In the genomic region with DNA sequence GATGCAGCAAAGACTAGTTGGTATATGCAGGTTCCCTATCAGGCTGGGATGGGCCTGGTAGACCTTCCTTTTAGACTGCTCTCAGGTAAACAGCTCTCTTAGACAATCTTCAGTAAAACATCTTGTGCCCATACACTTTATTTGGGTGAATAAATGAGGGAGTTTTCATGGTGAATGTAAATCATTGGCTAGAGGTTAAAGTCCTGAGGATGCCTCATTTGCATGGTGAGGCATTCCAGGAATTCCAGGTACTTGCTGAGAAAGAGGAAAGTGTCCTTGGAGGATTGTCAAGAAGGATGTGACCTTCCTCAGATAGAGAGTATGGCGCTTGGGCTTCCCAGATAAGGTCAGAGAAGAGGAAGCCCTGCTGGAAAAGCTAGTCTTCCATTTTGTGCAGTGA, we compare ENCODE assay signal across 29 mouse cellular contexts.
A peak's percentile ranks its signal among the peaks of the same experiment; 100 is the strongest.
DNase-seq lines count a peak whose midpoint lies in the region; ATAC-seq and TF ChIP-seq lines count a peak whose summit lies in the region.
"Had no signal": no experiment of that assay in that cellular context is flagged by ENCODE, and none has a peak within 500 bp of the region (broad histone marks: within the 10 kb centered on the region; RNA-seq: fewer than 3 reads in every experiment).

No protein-coding gene starts in this region.

- no peak for TF ChIP-seq CTCF in forebrain, postnatal 0 days (IDR thresholded peaks at IDR 0.05; ENCODE audit: low read depth)

- no peak overlapping the region for H3K4me3 ChIP-seq in kidney, embryonic 15.5 days (replicated peaks)
- no peak overlapping the region for H3K4me3 ChIP-seq in forebrain, postnatal 0 days (ENCODE audit: low read depth, low read length)
- H3K4me3 ChIP-seq: embryonic facial prominence, embryonic 10.5 days; embryonic facial prominence, embryonic 13.5 days; erythroblast, embryonic 14.5 days; forebrain, embryonic 12.5 days; forebrain, embryonic 15.5 days; hindbrain, embryonic 10.5 days; hindbrain, embryonic 13.5 days had no signal

- WGBS in kidney, embryonic 15.5 days: 88% methylated on average over 1 of the region's 1 CpGs
- 88% methylated on average over 1 of the region's 1 CpGs for WGBS in forebrain, postnatal 0 days

- peak; percentile 6 for DNase-seq in kidney, adult 11 months
- DNase-seq in kidney, adult 8-10 months: peak; percentile 11 to 38
- DNase-seq in kidney, postnatal 25 days: no peak
- DNase-seq in ES-CJ7 (ENCODE audit: low read depth, low spot score): peak; percentile 49
- peak; percentile 0 for DNase-seq in kidney, postnatal 14 days
- DNase-seq in forebrain, postnatal 0 days: no peak
- no peak for DNase-seq in heart, postnatal 36 days
- DNase-seq: adrenal gland, adult 8-10 months; adrenal gland, postnatal 25 days; cerebellum, adult 11-12 months; cerebellum, adult 8-10 months; cerebellum, postnatal 10 days; cerebellum, postnatal 36 days; embryo, embryonic 11 days; gastrocnemius, postnatal 14 days; heart, adult 11 months had no signal

- no peak overlapping the region for H3K9ac ChIP-seq in kidney, embryonic 15.5 days
- no peak overlapping the region for H3K9ac ChIP-seq in forebrain, postnatal 0 days
- H3K9ac ChIP-seq: embryonic facial prominence, embryonic 13.5 days; forebrain, embryonic 12.5 days; forebrain, embryonic 15.5 days; hindbrain, embryonic 13.5 days had no signal

- no peaks in the 10 kb centered on the region for H3K4me1 ChIP-seq in kidney, embryonic 15.5 days
- H3K4me1 ChIP-seq in forebrain, postnatal 0 days (ENCODE audit: insufficient read depth): no peaks in the 10 kb centered on the region
- H3K4me1 ChIP-seq: embryonic facial prominence, embryonic 10.5 days; embryonic facial prominence, embryonic 13.5 days; forebrain, embryonic 12.5 days; forebrain, embryonic 15.5 days; hindbrain, embryonic 10.5 days; hindbrain, embryonic 13.5 days had no signal

- no peak for ATAC-seq in kidney, embryonic 15.5 days (replicated peaks; ENCODE audit: low FRiP score)
- ATAC-seq in forebrain, postnatal 0 days: no peak
- ATAC-seq: activated CD4-positive, CD25-positive, alpha-beta regulatory T cell, adult 4 months; forebrain, embryonic 15.5 days; hindbrain, embryonic 16.5 days; Patski had no signal

- H3K9me3 ChIP-seq in kidney, embryonic 15.5 days (replicated peaks): no peaks in the 10 kb centered on the region; the same call in 1 of the 2 replicates
- no peaks in the 10 kb centered on the region for H3K9me3 ChIP-seq in forebrain, postnatal 0 days (ENCODE audit: low read length)
- H3K9me3 ChIP-seq: embryonic facial prominence, embryonic 10.5 days; embryonic facial prominence, embryonic 13.5 days; forebrain, embryonic 12.5 days; forebrain, embryonic 15.5 days; G1E; hindbrain, embryonic 10.5 days; hindbrain, embryonic 13.5 days had no signal

- no peaks in the 10 kb centered on the region for H3K36me3 ChIP-seq in kidney, embryonic 15.5 days
- no peaks in the 10 kb centered on the region for H3K36me3 ChIP-seq in forebrain, postnatal 0 days (ENCODE audit: insufficient read depth)
- H3K36me3 ChIP-seq: embryonic facial prominence, embryonic 10.5 days; embryonic facial prominence, embryonic 13.5 days; forebrain, embryonic 12.5 days; forebrain, embryonic 15.5 days; G1E; hindbrain, embryonic 10.5 days; hindbrain, embryonic 13.5 days had no signal

- no peak overlapping the region for H3K4me2 ChIP-seq in kidney, embryonic 15.5 days
- no peak overlapping the region for H3K4me2 ChIP-seq in forebrain, postnatal 0 days (ENCODE audit: low read depth)
- H3K4me2 ChIP-seq: embryonic facial prominence, embryonic 13.5 days; forebrain, embryonic 12.5 days; forebrain, embryonic 15.5 days; heart, embryonic 11.5 days; hindbrain, embryonic 13.5 days had no signal

- H3K27ac ChIP-seq in kidney, embryonic 15.5 days: no peak overlapping the region
- H3K27ac ChIP-seq in forebrain, postnatal 0 days (ENCODE audit: low read depth, low read length): no peak overlapping the region
- H3K27ac ChIP-seq: embryonic facial prominence, embryonic 10.5 days; embryonic facial prominence, embryonic 13.5 days; forebrain, embryonic 12.5 days; forebrain, embryonic 15.5 days; hindbrain, embryonic 10.5 days; hindbrain, embryonic 13.5 days had no signal

- no peaks in the 10 kb centered on the region for H3K27me3 ChIP-seq in kidney, embryonic 15.5 days
- H3K27me3 ChIP-seq in forebrain, postnatal 0 days (ENCODE audit: insufficient read depth, low read length): no peaks in the 10 kb centered on the region
- H3K27me3 ChIP-seq: embryonic facial prominence, embryonic 13.5 days; forebrain, embryonic 12.5 days; forebrain, embryonic 15.5 days; hindbrain, embryonic 13.5 days; Patski had no signal

- intact Hi-C loops in heart, postnatal 36 days (cut with DNase I): no loop called here

Comparison
In these comparisons a context has a peak if more than half of its experiments do, and no peak if none do; other contexts are left out.
1. DNase-seq: peak in kidney, adult 11 months (single experiment), kidney, adult 8-10 months (2 of 2), ES-CJ7 (single experiment) and kidney, postnatal 14 days (single experiment); none in kidney, postnatal 25 days (0 of 2), forebrain, postnatal 0 days (single experiment) and heart, postnatal 36 days (0 of 2).